16 mouse cellular contexts compared by ENCODE assay signal in genomic region chr12:86876981-86877380, GRCm38 (mm10). TPM values are rescaled to one million over a fixed set of nuclear protein-coding genes. Genes with fewer than 3 reads are reported as not detected.
DNase-seq lines count a peak whose midpoint lies in the region; ATAC-seq lines count a peak whose summit lies in the region.
"Had no signal": no experiment of that assay in that cellular context is flagged by ENCODE, and none has a peak within 500 bp of the region (broad histone marks: within the 10 kb centered on the region; RNA-seq: fewer than 3 reads in every experiment).

No protein-coding gene starts in this region.

- H3K36me3 ChIP-seq in hindbrain, embryonic 16.5 days (ENCODE audit: control insufficient read depth, insufficient read depth, low read length), result no peaks in the 10 kb centered on the region
- H3K36me3 ChIP-seq: embryonic facial prominence, embryonic 10.5 days; embryonic facial prominence, embryonic 12.5 days; forebrain, embryonic 15.5 days had no signal

- no peak overlapping the region for H3K4me3 ChIP-seq in hindbrain, embryonic 16.5 days (ENCODE audit: low read length)
- H3K4me3 ChIP-seq: embryonic facial prominence, embryonic 10.5 days; embryonic facial prominence, embryonic 12.5 days; forebrain, embryonic 13.5 days; forebrain, embryonic 15.5 days had no signal

- no peak for ATAC-seq in hindbrain, embryonic 16.5 days
- ATAC-seq: forebrain, embryonic 13.5 days; forebrain, embryonic 15.5 days; forebrain, postnatal 0 days had no signal

- H3K4me1 ChIP-seq in hindbrain, embryonic 16.5 days (ENCODE audit: control insufficient read depth, insufficient read depth, low read depth, low read length), result peaks cover 22% of the 10 kb centered on the region

- no peak overlapping the region for H3K4me2 ChIP-seq in hindbrain, embryonic 16.5 days (ENCODE audit: low read length)
- H3K4me2 ChIP-seq: embryonic facial prominence, embryonic 12.5 days; forebrain, embryonic 13.5 days; forebrain, embryonic 15.5 days had no signal

- H3K27ac ChIP-seq in hindbrain, embryonic 16.5 days (ENCODE audit: low read depth, low read length), result no peak overlapping the region
- H3K27ac ChIP-seq: embryonic facial prominence, embryonic 10.5 days; embryonic facial prominence, embryonic 12.5 days; forebrain, embryonic 13.5 days; forebrain, embryonic 15.5 days had no signal

- H3K9me3 ChIP-seq in hindbrain, embryonic 16.5 days (ENCODE audit: control insufficient read depth, low read length), result no peaks in the 10 kb centered on the region
- H3K9me3 ChIP-seq: embryonic facial prominence, embryonic 10.5 days; embryonic facial prominence, embryonic 12.5 days; forebrain, embryonic 13.5 days; forebrain, embryonic 15.5 days had no signal

- no peaks in the 10 kb centered on the region for H3K27me3 ChIP-seq in hindbrain, embryonic 16.5 days (replicated peaks; ENCODE audit: control insufficient read depth, insufficient read depth, low read length)
- H3K27me3 ChIP-seq: embryonic facial prominence, embryonic 12.5 days; forebrain, embryonic 13.5 days; forebrain, embryonic 15.5 days had no signal

- WGBS in hindbrain, embryonic 16.5 days, result 96% methylated on average over 4 of the region's 4 CpGs

- peak; percentile 90 for DNase-seq in ES-CJ7 (ENCODE audit: low read depth, low spot score)
- DNase-seq in ZHBTc4 (ENCODE audit: low read depth, low spot score), result peak; percentile 94
- DNase-seq in urinary bladder, adult 18-20 months (ENCODE audit: low spot score in 2 of 2), result no peak
- no peak for DNase-seq in thymus, postnatal 14 days
- DNase-seq: adrenal gland, adult 2 months; adrenal gland, postnatal 10 days; adrenal gland, postnatal 36 days; cerebellum, adult 11-12 months; cerebellum, adult 2 months; cerebellum, adult 9-10 months; forebrain, postnatal 0 days had no signal

- H3K9ac ChIP-seq in hindbrain, embryonic 16.5 days (ENCODE audit: low read depth, low read length), result no peak overlapping the region
- H3K9ac ChIP-seq: embryonic facial prominence, embryonic 12.5 days; forebrain, embryonic 13.5 days; forebrain, embryonic 15.5 days; forebrain, postnatal 0 days had no signal

RNA-seq across cellular contexts. Expression of gene Irf2bpl, which starts 7.6 kb away (rescaled TPM):
- polyA plus RNA-seq in hindbrain, embryonic 16.5 days (2015; fragmentation: Nextera tagmentation; extraction: Ambion mirVana), result 49.7 and 56.6 TPM in 2 replicates

Comparison
In these comparisons a context has a peak if more than half of its experiments do, and no peak if none do; other contexts are left out.
1. DNase-seq: peak in ES-CJ7 (single experiment) and ZHBTc4 (single experiment); none in urinary bladder, adult 18-20 months (0 of 2) and thymus, postnatal 14 days (single experiment).